Mouse (Mus musculus) limb, embryonic 12.5 days (tissue): ENCODE data around the gene Cped1. TPM values are rescaled to one million over a fixed set of nuclear protein-coding genes. Genes with fewer than 3 reads are reported as not detected.
"Not testable (repeated sequence)": the region's sequence is repeated elsewhere in the genome, so short reads cannot be mapped to it uniquely, and the experiment has no call there.

ENCODE experiments used
- ATAC-seq: fragments of 200-750 bp; cut with Nextera tagmentation; 2 replicates; pipeline ENCODE4 v1.8.0; 2017; ENCODE audit warnings: low read depth, moderate TSS enrichment; ENCODE audit not compliant: insufficient number of reproducible peaks, insufficient read depth, low FRiP score, low TSS enrichment
- H3K27ac ChIP-seq: fragments of 300-500 bp; sonication (generic); 2 replicates; pipeline ENCODE4 v1.5.1; 2016; ENCODE audit warnings: mild to moderate bottlenecking, moderate library complexity
- H3K27me3 ChIP-seq: fragments of 300-500 bp; sonication (generic); 2 replicates; pipeline ENCODE4 v1.6.1; 2016; ENCODE audit warnings: mild to moderate bottlenecking, moderate library complexity
- H3K36me3 ChIP-seq: fragments of 300-500 bp; sonication (generic); 2 replicates; pipeline ENCODE4 v1.6.1; 2016; ENCODE audit warnings: mild to moderate bottlenecking, moderate library complexity
- H3K4me1 ChIP-seq: fragments of 300-500 bp; sonication (generic); replicated peaks from 2 replicates; pipeline ENCODE4 v1.6.1; 2016
- H3K4me2 ChIP-seq: fragments of 300-500 bp; sonication (generic); 2 replicates; pipeline ENCODE4 v1.6.1; 2016; ENCODE audit warnings: mild to moderate bottlenecking, moderate library complexity
- H3K4me3 ChIP-seq: fragments of 300-500 bp; sonication (generic); replicated peaks from 2 replicates; pipeline ENCODE4 v1.5.1; 2016; ENCODE audit warnings: mild to moderate bottlenecking
- H3K9ac ChIP-seq: fragments of 300-500 bp; sonication (generic); replicated peaks from 2 replicates; pipeline ENCODE4 v1.6.1; 2016; ENCODE audit warnings: mild to moderate bottlenecking, moderate library complexity
- H3K9me3 ChIP-seq: fragments of 300-500 bp; sonication (generic); 2 replicates; pipeline ENCODE4 v1.6.1; 2016; ENCODE audit warnings: mild to moderate bottlenecking, moderate library complexity
- WGBS: fragments of 180-500 bp; shearing (Covaris S2); methylation state at CpG from one replicate; pipeline ENCODE4 v1.1.7; 2016; 5-methylcytosine and 5-hydroxymethylcytosine counted together
- polyA plus RNA-seq: library from polyadenylated mRNA; unstranded; fragments of >200 nt; fragmentation: Nextera tagmentation; extraction: Ambion mirVana; gene quantifications from 2 replicates; pipeline ENCODE4 v1.2.1, GENCODE M21; 2016

Cped1 gene
- polyA plus RNA-seq, 1 experiment from 2014 or later: 62.3 TPM

GRCm38 (mm10) chr6:22231244-22231643 is 245.5 kb downstream of the Cped1 start:
- H3K9ac ChIP-seq: no peak overlapping the region
- H3K27ac ChIP-seq: no peak overlapping the region
- no peak for ATAC-seq
- H3K4me1 ChIP-seq: peaks cover 6% of the 10 kb centered on the region; the same call in 1 of the 2 replicates
- H3K4me2 ChIP-seq: no peak overlapping the region
- no peaks in the 10 kb centered on the region for H3K27me3 ChIP-seq
- 90% methylated on average over 3 of the region's 3 CpGs for WGBS
- peaks cover 13% of the 10 kb centered on the region for H3K36me3 ChIP-seq
- no peak overlapping the region for H3K4me3 ChIP-seq
- H3K9me3 ChIP-seq: no peaks in the 10 kb centered on the region

- no peak overlapping the region for H3K4me2 ChIP-seq
- no peaks in the 10 kb centered on the region for H3K9me3 ChIP-seq
- no peak overlapping the region for H3K27ac ChIP-seq
- H3K4me3 ChIP-seq: no peak overlapping the region
- peaks cover 6% of the 10 kb centered on the region; the same call in 1 of the 2 replicates for H3K4me1 ChIP-seq
- H3K36me3 ChIP-seq: peaks cover 30% of the 10 kb centered on the region
- ATAC-seq: no peak
- no peaks in the 10 kb centered on the region for H3K27me3 ChIP-seq
- WGBS: 68% methylated on average over 6 of the region's 6 CpGs
- H3K9ac ChIP-seq: no peak overlapping the region
Measured at GRCm38 (mm10) chr6:22233517-22233916, 247.8 kb downstream of the Cped1 start.

GRCm38 (mm10) chr6:22235133-22235532 is 249.4 kb downstream of the Cped1 start:
- Histone ChIP-seq H3K4me2 (no peak overlapping the region), H3K9ac (no peak overlapping the region), H3K9me3 (no peaks in the 10 kb centered on the region), H3K4me1 (peaks cover 6% of the 10 kb centered on the region; the same call in 1 of the 2 replicates), H3K27me3 (no peaks in the 10 kb centered on the region), H3K4me3 (no peak overlapping the region), H3K27ac (no peak overlapping the region), H3K36me3 (peaks cover 41% of the 10 kb centered on the region)
- 87% methylated on average over 6 of the region's 6 CpGs for WGBS
- ATAC-seq: no peak

DNA sequence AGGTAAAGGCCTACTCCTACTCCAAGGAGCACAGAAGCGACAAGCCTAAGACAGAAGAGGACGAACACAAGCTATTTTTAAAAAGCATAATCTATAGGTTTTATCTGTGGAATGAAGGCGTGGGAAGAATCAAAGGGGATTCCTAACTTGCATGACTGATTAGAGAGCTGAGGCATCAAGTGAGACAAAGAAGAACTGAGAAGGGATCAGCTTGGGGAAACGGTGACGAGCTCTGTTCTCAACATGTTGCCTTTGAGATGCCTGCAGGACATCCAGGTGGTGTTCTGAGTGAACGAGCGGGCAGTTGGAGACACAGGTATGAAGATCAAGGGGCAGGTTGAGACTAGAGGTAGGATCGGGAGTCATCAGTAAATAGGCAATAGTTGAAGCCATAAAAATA is 257.6 kb downstream of the Cped1 start:
- no peak for ATAC-seq
- Histone ChIP-seq H3K4me2 (no peak overlapping the region), H3K27ac (no peak overlapping the region), H3K36me3 (peaks cover 46% of the 10 kb centered on the region), H3K9ac (no peak overlapping the region), H3K4me1 (no peaks in the 10 kb centered on the region), H3K4me3 (no peak overlapping the region), H3K9me3 (no peaks in the 10 kb centered on the region), H3K27me3 (no peaks in the 10 kb centered on the region)
- WGBS: 81% methylated on average over 8 of the region's 8 CpGs

DNA sequence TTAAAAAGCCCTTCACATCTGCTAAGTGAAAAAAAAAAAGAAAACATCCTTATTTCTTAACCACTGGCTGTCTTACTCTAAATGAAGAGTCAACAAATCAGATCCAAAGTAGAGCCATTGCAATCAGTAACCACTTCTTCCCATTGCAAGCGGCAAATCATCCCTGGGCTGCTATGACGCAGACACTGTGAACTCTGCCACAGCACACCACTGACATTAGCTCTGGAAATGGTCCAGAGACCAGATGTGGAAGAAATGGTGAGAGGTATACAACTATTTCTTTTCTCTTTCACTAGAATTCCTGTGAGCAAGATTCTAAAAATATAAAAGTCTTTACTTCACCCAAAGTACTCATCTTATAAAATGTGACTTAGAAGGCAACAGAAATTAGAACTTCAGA is 261.0 kb downstream of the Cped1 start:
- Histone ChIP-seq H3K4me1 (no peaks in the 10 kb centered on the region), H3K4me3 (no peak overlapping the region), H3K36me3 (peaks cover 20% of the 10 kb centered on the region), H3K4me2 (no peak overlapping the region), H3K27ac (no peak overlapping the region), H3K9me3 (no peaks in the 10 kb centered on the region), H3K9ac (no peak overlapping the region), H3K27me3 (no peaks in the 10 kb centered on the region)
- WGBS: 92% methylated on average over 2 of the region's 2 CpGs
- no peak for ATAC-seq

DNA sequence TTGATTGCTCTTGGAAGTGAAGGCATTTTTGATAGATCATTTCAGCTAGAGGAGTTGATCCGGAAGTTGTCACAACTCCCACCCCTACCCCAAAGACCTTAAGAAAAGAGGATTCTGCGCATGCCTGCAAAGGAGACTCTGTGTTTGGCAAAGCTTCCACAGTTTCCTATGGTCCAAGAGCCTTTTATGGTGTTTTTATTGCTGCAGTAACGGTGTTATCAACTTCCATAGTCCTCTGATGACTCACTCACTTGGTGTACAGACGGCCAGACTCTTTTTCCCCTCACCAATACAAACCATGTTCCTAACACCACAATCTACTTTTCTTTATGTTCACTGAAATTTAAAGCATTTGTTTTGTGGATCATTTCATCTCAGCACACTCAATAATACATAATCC is 273.1 kb downstream of the Cped1 start:
- H3K4me3 ChIP-seq: no peak overlapping the region
- no peaks in the 10 kb centered on the region for H3K4me1 ChIP-seq
- peaks cover 10% of the 10 kb centered on the region; the same call in 1 of the 2 replicates for H3K36me3 ChIP-seq
- no peak for ATAC-seq
- no peak overlapping the region for H3K4me2 ChIP-seq
- H3K9me3 ChIP-seq: no peaks in the 10 kb centered on the region
- H3K27ac ChIP-seq: no peak overlapping the region
- no peaks in the 10 kb centered on the region for H3K27me3 ChIP-seq
- WGBS: 60% methylated on average over 4 of the region's 4 CpGs
- no peak overlapping the region for H3K9ac ChIP-seq

DNA sequence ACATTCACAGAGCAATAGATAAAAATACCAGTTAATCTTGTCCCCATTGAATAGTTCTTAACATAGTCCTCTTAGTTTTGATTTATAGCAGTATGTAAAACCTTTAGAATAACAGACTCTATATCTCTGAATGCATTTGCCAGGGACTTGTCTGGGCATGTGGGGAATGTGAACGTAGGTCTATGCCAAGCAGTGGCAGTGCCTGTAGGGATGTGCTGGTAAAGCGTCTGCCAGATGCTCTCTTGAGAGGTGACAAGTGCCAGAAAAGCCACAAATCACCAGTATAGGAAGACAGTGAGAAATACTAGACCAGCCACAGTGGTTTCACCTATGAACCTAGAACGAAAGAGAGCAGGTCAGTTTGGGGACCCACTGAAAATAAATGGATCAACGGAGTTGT is 276.8 kb downstream of the Cped1 start:
- WGBS: 60% methylated on average over 4 of the region's 4 CpGs
- H3K9me3 ChIP-seq: no peaks in the 10 kb centered on the region
- no peaks in the 10 kb centered on the region for H3K27me3 ChIP-seq
- H3K4me1 ChIP-seq: no peaks in the 10 kb centered on the region; the same call in 1 of the 2 replicates
- H3K36me3 ChIP-seq: no peaks in the 10 kb centered on the region
- H3K27ac ChIP-seq: no peak overlapping the region
- no peak overlapping the region for H3K4me3 ChIP-seq
- ATAC-seq: no peak
- H3K4me2 ChIP-seq: no peak overlapping the region
- H3K9ac ChIP-seq: no peak overlapping the region

DNA sequence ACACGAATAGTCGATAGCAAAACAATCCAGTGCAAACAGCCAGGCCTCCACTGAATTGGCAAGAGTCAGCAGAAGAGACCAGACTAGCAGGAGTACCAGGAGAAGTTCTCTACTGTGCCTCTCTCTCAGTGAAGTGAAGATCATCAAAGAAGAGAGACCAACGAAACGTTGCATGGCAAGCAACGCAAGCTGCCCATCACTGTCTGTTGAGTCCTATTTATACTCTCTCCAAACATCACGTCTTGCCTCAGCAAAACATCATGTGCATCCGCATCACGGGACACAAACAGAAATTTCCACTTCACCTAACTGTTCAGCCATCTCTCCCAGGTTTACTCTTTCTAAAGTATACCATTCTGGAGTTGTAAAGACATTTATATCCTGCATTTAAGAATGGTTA is 278.4 kb downstream of the Cped1 start:
- not testable (repeated sequence) for H3K27me3 ChIP-seq, H3K9me3 ChIP-seq, H3K27ac ChIP-seq, H3K4me3 ChIP-seq, H3K9ac ChIP-seq, ATAC-seq, H3K4me1 ChIP-seq, H3K4me2 ChIP-seq, H3K36me3 ChIP-seq
- WGBS: 92% methylated on average over 8 of the region's 8 CpGs

- no peak for ATAC-seq
- H3K4me1 ChIP-seq: no peaks in the 10 kb centered on the region; the same call in 1 of the 2 replicates
- H3K27me3 ChIP-seq: no peaks in the 10 kb centered on the region
- H3K4me2 ChIP-seq: no peak overlapping the region
- 78% methylated on average over 4 of the region's 4 CpGs for WGBS
- H3K4me3 ChIP-seq: no peak overlapping the region
- H3K27ac ChIP-seq: no peak overlapping the region
- no peaks in the 10 kb centered on the region for H3K9me3 ChIP-seq
- no peak overlapping the region for H3K9ac ChIP-seq
- no peaks in the 10 kb centered on the region for H3K36me3 ChIP-seq
Measured at GRCm38 (mm10) chr6:22266018-22266417, 280.3 kb downstream of the Cped1 start.

- H3K4me2 ChIP-seq: no peak overlapping the region
- H3K36me3 ChIP-seq: no peaks in the 10 kb centered on the region
- whole genome bisulfite sequencing: 64% methylated on average over 5 of the region's 5 CpGs
- no peak overlapping the region for H3K9ac ChIP-seq
- no peaks in the 10 kb centered on the region for H3K27me3 ChIP-seq
- H3K9me3 ChIP-seq: no peaks in the 10 kb centered on the region
- H3K4me3 ChIP-seq: no peak overlapping the region
- no peak for ATAC-seq
- no peaks in the 10 kb centered on the region; the same call in 1 of the 2 replicates for H3K4me1 ChIP-seq
- H3K27ac ChIP-seq: no peak overlapping the region
Measured at GRCm38 (mm10) chr6:22267807-22268667, 282.3 kb downstream of the Cped1 start.

DNA sequence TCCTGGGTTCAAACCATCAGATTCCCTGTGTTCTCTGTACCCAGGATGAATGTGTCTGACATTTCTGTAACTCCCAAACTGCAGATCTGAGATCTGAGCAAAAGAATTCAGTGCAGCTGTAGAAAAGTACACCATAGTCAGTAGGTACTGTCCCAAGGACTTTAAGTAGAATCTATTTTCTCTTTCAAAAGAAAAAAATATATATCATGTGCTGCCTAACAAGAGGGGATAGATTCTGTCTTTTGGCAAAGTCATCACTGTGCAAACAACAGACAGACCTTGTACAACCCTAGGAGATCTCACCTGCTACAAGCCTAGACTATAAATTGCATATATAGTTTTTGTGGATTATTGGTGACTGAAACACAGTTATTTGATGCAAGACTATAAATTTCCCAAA is 283.0 kb downstream of the Cped1 start:
- no peak for ATAC-seq
- Histone ChIP-seq H3K9ac (no peak overlapping the region), H3K27me3 (no peaks in the 10 kb centered on the region), H3K4me3 (no peak overlapping the region), H3K9me3 (no peaks in the 10 kb centered on the region), H3K4me1 (no peaks in the 10 kb centered on the region; the same call in 1 of the 2 replicates), H3K27ac (no peak overlapping the region), H3K36me3 (no peaks in the 10 kb centered on the region), H3K4me2 (no peak overlapping the region)
